Mouse (Mus musculus): Measurements from ENCODE around the gene Gm45140. TPM values are rescaled to one million over a fixed set of nuclear protein-coding genes. Genes with fewer than 3 reads are reported as not detected.

The Gm45140 gene
- polyA plus RNA-seq, 1 experiment from 2014 or later, result 1.4 TPM

DNA sequence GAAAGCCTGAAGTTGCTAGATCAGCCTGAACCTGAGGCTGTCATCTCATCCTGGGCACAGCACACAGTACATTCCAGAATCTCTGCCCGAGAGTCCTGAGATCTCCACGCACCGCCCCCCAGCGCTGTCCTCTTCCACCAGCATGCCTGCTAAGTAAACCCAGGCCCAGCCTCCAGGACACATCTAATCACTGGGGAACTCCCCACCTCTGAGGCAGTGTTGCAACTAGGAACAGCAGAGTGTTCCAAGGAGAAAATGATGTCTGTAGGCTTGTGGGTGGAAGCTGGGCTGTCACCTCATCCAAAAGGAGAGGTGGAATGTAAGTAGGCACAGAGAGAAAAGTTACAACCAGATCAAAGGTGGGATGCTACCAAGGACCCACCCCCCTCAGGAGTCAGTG lies 80.4 kb downstream of the Gm45140 start:
- WGBS, result 77% methylated on average over 4 of the region's 4 CpGs
- H3K4me2 ChIP-seq (ENCODE audit: low read length), result no peak overlapping the region
- no peak for ATAC-seq (ENCODE audit: insufficient number of reproducible peaks, insufficient read depth, low FRiP score, low read depth)

DNA sequence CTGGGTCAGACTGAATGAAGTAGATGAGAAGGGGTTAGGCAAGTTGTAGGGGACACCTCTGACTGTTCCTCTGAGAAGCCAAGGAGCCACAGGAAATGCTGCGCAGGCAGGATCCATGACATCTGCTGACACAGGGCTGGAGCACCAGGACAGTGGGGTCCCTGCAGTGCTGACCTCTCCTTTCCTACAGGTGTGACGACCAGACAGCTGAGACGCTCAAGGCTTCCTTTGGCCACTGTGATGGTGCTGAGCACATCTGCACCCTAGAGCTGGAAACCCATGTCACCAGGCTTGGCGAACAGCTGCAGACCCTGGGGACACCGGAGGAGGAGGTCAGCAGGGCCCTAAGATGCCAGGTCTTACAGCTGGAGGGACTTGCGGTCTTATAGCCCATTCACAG lies 84.0 kb downstream of the Gm45140 start:
- Histone ChIP-seq H3K4me3 (ENCODE audit: control insufficient read depth in 1 of 2, insufficient read depth in 1 of 2, low read depth in 1 of 2, low read length in 2 of 2) (no peak overlapping the region), H3K4me2 (ENCODE audit: low read length) (no peak overlapping the region), H3K9me3 (ENCODE audit: control insufficient read depth, low read length) (no peaks in the 10 kb centered on the region), H3K9ac (ENCODE audit: low read length) (no peak overlapping the region), H3K27me3 (ENCODE audit: control insufficient read depth, insufficient read depth, low read length) (no peaks in the 10 kb centered on the region), H3K36me3 (ENCODE audit: control insufficient read depth, insufficient read depth, low read length) (no peaks in the 10 kb centered on the region), H3K27ac (replicated peaks in 1 of 2; ENCODE audit: control insufficient read depth in 1 of 2, insufficient read depth in 1 of 2, low read depth in 2 of 2, low read length in 2 of 2) (no peak overlapping the region), H3K4me1 (ENCODE audit: control insufficient read depth in 2 of 2, insufficient read depth in 2 of 2, low read length in 2 of 2) (peaks cover 2 to 6% of the 10 kb centered on the region in 2 experiments; a peak in 1 of 4 replicates)
- WGBS, result 87% methylated on average over 6 of the region's 6 CpGs
- no peak for ATAC-seq (ENCODE audit: insufficient number of reproducible peaks, insufficient read depth, low FRiP score, low read depth)

More for the DNA sequence above, 80.4 kb downstream of the Gm45140 start:
- no peak overlapping the region for H3K27ac ChIP-seq (replicated peaks in 1 of 2; ENCODE audit: control insufficient read depth in 1 of 2, insufficient read depth in 1 of 2, low read depth in 2 of 2, low read length in 2 of 2)
- H3K4me1 ChIP-seq (ENCODE audit: control insufficient read depth in 2 of 2, insufficient read depth in 2 of 2, low read length in 2 of 2), result no peaks in the 10 kb centered on the region
- H3K9ac ChIP-seq (ENCODE audit: low read length), result no peak overlapping the region
- H3K36me3 ChIP-seq (ENCODE audit: control insufficient read depth, insufficient read depth, low read length), result no peaks in the 10 kb centered on the region
- no peaks in the 10 kb centered on the region for H3K9me3 ChIP-seq (ENCODE audit: control insufficient read depth, low read length)
- no peaks in the 10 kb centered on the region for H3K27me3 ChIP-seq (ENCODE audit: control insufficient read depth, insufficient read depth, low read length)
- no peak overlapping the region for H3K4me3 ChIP-seq (ENCODE audit: control insufficient read depth in 1 of 2, insufficient read depth in 1 of 2, low read depth in 1 of 2, low read length in 2 of 2)

DNA sequence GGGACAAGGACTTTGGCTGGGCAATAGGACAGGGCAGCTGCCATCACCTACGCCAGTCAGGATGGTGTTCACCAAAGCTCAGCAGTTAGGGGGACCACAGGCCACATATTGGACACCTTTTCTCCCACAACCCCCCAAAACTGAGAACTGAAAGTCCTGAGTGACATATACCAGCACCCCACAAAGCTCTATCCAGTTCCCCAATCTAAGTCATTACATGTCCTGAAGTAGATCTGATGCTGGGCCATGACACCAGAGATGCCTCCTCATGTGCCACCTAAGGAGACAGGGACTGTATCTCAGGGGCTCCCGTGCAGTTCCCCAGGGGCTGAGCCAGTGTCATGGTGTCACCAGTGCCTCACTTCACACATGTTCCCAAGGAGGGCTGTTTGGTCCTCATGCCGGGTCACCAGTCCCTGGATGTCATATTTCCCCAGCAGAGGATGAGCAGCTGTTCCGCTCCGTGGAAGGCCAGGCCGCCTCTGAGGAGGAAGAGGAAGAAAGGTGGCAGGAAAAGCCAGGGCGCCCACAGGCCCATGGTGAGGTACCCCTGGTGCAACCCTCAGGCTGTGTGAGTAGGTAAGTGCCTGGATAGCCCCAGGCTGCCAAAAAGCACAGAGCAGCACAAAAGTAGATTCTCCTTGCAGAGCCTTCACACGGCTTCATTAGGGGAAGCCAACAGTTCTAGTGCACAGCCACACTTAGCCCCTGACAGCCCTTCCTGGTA lies 85.2 kb downstream of the Gm45140 start:
- no peaks in the 10 kb centered on the region for H3K36me3 ChIP-seq (ENCODE audit: control insufficient read depth, insufficient read depth, low read length)
- no peak overlapping the region for H3K27ac ChIP-seq (replicated peaks in 1 of 2; ENCODE audit: control insufficient read depth in 1 of 2, insufficient read depth in 1 of 2, low read depth in 2 of 2, low read length in 2 of 2)
- ATAC-seq (ENCODE audit: insufficient number of reproducible peaks, insufficient read depth, low FRiP score, low read depth), result no peak
- H3K4me3 ChIP-seq (ENCODE audit: control insufficient read depth in 1 of 2, insufficient read depth in 1 of 2, low read depth in 1 of 2, low read length in 2 of 2), result no peak overlapping the region
- H3K4me1 ChIP-seq (ENCODE audit: control insufficient read depth in 2 of 2, insufficient read depth in 2 of 2, low read length in 2 of 2), result peaks cover 2 to 6% of the 10 kb centered on the region in 2 experiments; a peak in 1 of 4 replicates
- H3K9me3 ChIP-seq (ENCODE audit: control insufficient read depth, low read length), result no peaks in the 10 kb centered on the region
- WGBS, result 77% methylated on average over 8 of the region's 8 CpGs
- no peak overlapping the region for H3K9ac ChIP-seq (ENCODE audit: low read length)
- no peak overlapping the region for H3K4me2 ChIP-seq (ENCODE audit: low read length)
- no peaks in the 10 kb centered on the region for H3K27me3 ChIP-seq (ENCODE audit: control insufficient read depth, insufficient read depth, low read length)

DNA sequence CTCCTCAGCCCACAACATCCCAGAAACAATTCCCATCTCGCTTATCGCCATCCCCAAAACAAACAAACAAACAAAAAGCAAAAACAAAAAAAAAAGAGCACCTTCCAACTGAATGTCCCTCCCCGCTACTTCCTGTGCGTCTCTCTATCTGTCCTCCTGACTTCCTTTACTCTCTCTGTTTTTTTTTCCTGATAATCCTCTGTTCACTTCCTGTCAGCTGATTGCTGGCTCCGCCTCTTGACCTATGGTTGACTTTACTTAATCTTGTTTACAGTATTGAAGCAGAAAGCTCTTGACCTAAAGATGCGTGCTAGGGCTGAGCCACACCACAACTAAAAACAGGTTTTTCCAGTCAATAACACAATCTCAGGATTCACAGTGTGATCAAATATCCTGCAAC lies 87.1 kb downstream of the Gm45140 start:
- no peaks in the 10 kb centered on the region for H3K27me3 ChIP-seq (ENCODE audit: control insufficient read depth, insufficient read depth, low read length)
- 67% methylated on average over 6 of the region's 6 CpGs for WGBS
- H3K4me1 ChIP-seq (ENCODE audit: control insufficient read depth in 2 of 2, insufficient read depth in 2 of 2, low read length in 2 of 2), result peaks cover 2 to 6% of the 10 kb centered on the region in 2 experiments; a peak in 1 of 4 replicates
- H3K36me3 ChIP-seq (ENCODE audit: control insufficient read depth, insufficient read depth, low read length), result no peaks in the 10 kb centered on the region
- no peaks in the 10 kb centered on the region for H3K9me3 ChIP-seq (ENCODE audit: control insufficient read depth, low read length)
- H3K27ac ChIP-seq (replicated peaks in 1 of 2; ENCODE audit: control insufficient read depth in 1 of 2, insufficient read depth in 1 of 2, low read depth in 2 of 2, low read length in 2 of 2), result no peak overlapping the region
- H3K4me2 ChIP-seq (ENCODE audit: low read length), result no peak overlapping the region
- no peak overlapping the region for H3K4me3 ChIP-seq (ENCODE audit: control insufficient read depth in 1 of 2, insufficient read depth in 1 of 2, low read depth in 1 of 2, low read length in 2 of 2)
- ATAC-seq (ENCODE audit: insufficient number of reproducible peaks, insufficient read depth, low FRiP score, low read depth), result no peak
- H3K9ac ChIP-seq (ENCODE audit: low read length), result no peak overlapping the region

GRCm38 (mm10) chr6:87748078-87748477 lies 87.5 kb downstream of the Gm45140 start:
- H3K36me3 ChIP-seq (ENCODE audit: control insufficient read depth, insufficient read depth, low read length), result no peaks in the 10 kb centered on the region
- H3K4me3 ChIP-seq (ENCODE audit: control insufficient read depth in 1 of 2, insufficient read depth in 1 of 2, low read depth in 1 of 2, low read length in 2 of 2), result no peak overlapping the region
- H3K9ac ChIP-seq (ENCODE audit: low read length), result no peak overlapping the region
- 82% methylated on average over 2 of the region's 2 CpGs for WGBS
- peaks cover 2 to 6% of the 10 kb centered on the region in 2 experiments; a peak in 1 of 4 replicates for H3K4me1 ChIP-seq (ENCODE audit: control insufficient read depth in 2 of 2, insufficient read depth in 2 of 2, low read length in 2 of 2)
- ATAC-seq (ENCODE audit: insufficient number of reproducible peaks, insufficient read depth, low FRiP score, low read depth), result no peak
- H3K27ac ChIP-seq (replicated peaks in 1 of 2; ENCODE audit: control insufficient read depth in 1 of 2, insufficient read depth in 1 of 2, low read depth in 2 of 2, low read length in 2 of 2), result no peak overlapping the region
- no peak overlapping the region for H3K4me2 ChIP-seq (ENCODE audit: low read length)
- no peaks in the 10 kb centered on the region for H3K27me3 ChIP-seq (ENCODE audit: control insufficient read depth, insufficient read depth, low read length)
- no peaks in the 10 kb centered on the region for H3K9me3 ChIP-seq (ENCODE audit: control insufficient read depth, low read length)

DNA sequence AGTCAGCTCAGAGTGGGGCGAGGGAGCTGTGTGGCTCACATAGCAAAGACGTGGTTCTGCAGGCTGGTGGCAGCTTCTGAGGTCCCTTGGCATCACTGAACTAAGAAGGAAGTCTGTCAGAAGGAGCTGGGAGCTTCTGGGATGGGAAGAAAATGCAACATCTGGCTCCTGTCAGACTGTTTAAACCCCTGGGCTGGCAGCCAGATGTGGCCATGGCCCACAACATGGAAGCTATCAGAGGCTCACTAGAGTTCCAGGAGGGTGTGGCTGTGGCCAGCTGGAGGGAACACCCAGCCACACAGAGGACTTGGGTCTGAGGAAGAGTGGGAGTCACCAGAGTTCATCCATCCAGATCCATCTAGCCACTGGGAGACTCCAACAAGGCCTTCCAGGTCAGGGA lies 88.7 kb downstream of the Gm45140 start:
- 58% methylated on average over 2 of the region's 2 CpGs for WGBS
- no peak overlapping the region for H3K9ac ChIP-seq (ENCODE audit: low read length)

GRCm38 (mm10) chr6:87746059-87746458 lies 89.5 kb downstream of the Gm45140 start:
- no peaks in the 10 kb centered on the region for H3K9me3 ChIP-seq (ENCODE audit: control insufficient read depth, low read length)
- WGBS, result 53% methylated on average over 3 of the region's 3 CpGs
- no peak overlapping the region for H3K4me3 ChIP-seq (ENCODE audit: control insufficient read depth in 1 of 2, insufficient read depth in 1 of 2, low read depth in 1 of 2, low read length in 2 of 2)
- no peak overlapping the region for H3K27ac ChIP-seq (replicated peaks in 1 of 2; ENCODE audit: control insufficient read depth in 1 of 2, insufficient read depth in 1 of 2, low read depth in 2 of 2, low read length in 2 of 2)
- H3K4me1 ChIP-seq (ENCODE audit: control insufficient read depth in 2 of 2, insufficient read depth in 2 of 2, low read length in 2 of 2), result peaks cover 2 to 6% of the 10 kb centered on the region in 2 experiments; a peak in 1 of 4 replicates
- no peaks in the 10 kb centered on the region for H3K27me3 ChIP-seq (ENCODE audit: control insufficient read depth, insufficient read depth, low read length)
- ATAC-seq (ENCODE audit: insufficient number of reproducible peaks, insufficient read depth, low FRiP score, low read depth), result no peak
- H3K4me2 ChIP-seq (ENCODE audit: low read length), result no peak overlapping the region
- H3K36me3 ChIP-seq (ENCODE audit: control insufficient read depth, insufficient read depth, low read length), result no peaks in the 10 kb centered on the region
- no peak overlapping the region for H3K9ac ChIP-seq (ENCODE audit: low read length)

More for the DNA sequence above, 88.7 kb downstream of the Gm45140 start:
- no peak overlapping the region for H3K4me2 ChIP-seq (ENCODE audit: low read length)
- no peaks in the 10 kb centered on the region for H3K36me3 ChIP-seq (ENCODE audit: control insufficient read depth, insufficient read depth, low read length)
- ATAC-seq (ENCODE audit: insufficient number of reproducible peaks, insufficient read depth, low FRiP score, low read depth), result no peak
- H3K4me1 ChIP-seq (ENCODE audit: control insufficient read depth in 2 of 2, insufficient read depth in 2 of 2, low read length in 2 of 2), result peaks cover 2 to 6% of the 10 kb centered on the region in 2 experiments; a peak in 1 of 4 replicates
- H3K27ac ChIP-seq (replicated peaks in 1 of 2; ENCODE audit: control insufficient read depth in 1 of 2, insufficient read depth in 1 of 2, low read depth in 2 of 2, low read length in 2 of 2), result no peak overlapping the region
- H3K27me3 ChIP-seq (ENCODE audit: control insufficient read depth, insufficient read depth, low read length), result no peaks in the 10 kb centered on the region
- H3K4me3 ChIP-seq (ENCODE audit: control insufficient read depth in 1 of 2, insufficient read depth in 1 of 2, low read depth in 1 of 2, low read length in 2 of 2), result no peak overlapping the region
- no peaks in the 10 kb centered on the region for H3K9me3 ChIP-seq (ENCODE audit: control insufficient read depth, low read length)

- H3K9me3 ChIP-seq (ENCODE audit: control insufficient read depth, low read length), result no peaks in the 10 kb centered on the region
- H3K9ac ChIP-seq (ENCODE audit: low read length), result no peak overlapping the region
- H3K36me3 ChIP-seq (ENCODE audit: control insufficient read depth, insufficient read depth, low read length), result no peaks in the 10 kb centered on the region
- peaks cover 3 to 9% of the 10 kb centered on the region in 2 experiments; a peak in 2 of 4 replicates for H3K4me1 ChIP-seq (ENCODE audit: control insufficient read depth in 2 of 2, insufficient read depth in 2 of 2, low read length in 2 of 2)
- no peak for ATAC-seq (ENCODE audit: insufficient number of reproducible peaks, insufficient read depth, low FRiP score, low read depth)
- H3K4me2 ChIP-seq (ENCODE audit: low read length), result no peak overlapping the region
- H3K27ac ChIP-seq (replicated peaks in 1 of 2; ENCODE audit: control insufficient read depth in 1 of 2, insufficient read depth in 1 of 2, low read depth in 2 of 2, low read length in 2 of 2), result no peak overlapping the region
- no peak overlapping the region for H3K4me3 ChIP-seq (ENCODE audit: control insufficient read depth in 1 of 2, insufficient read depth in 1 of 2, low read depth in 1 of 2, low read length in 2 of 2)
- no peaks in the 10 kb centered on the region for H3K27me3 ChIP-seq (ENCODE audit: control insufficient read depth, insufficient read depth, low read length)
- WGBS, result 39% methylated on average over 1 of the region's 1 CpGs
Observed at GRCm38 (mm10) chr6:87745301-87745700, 90.3 kb downstream of the Gm45140 start.

Data from heart, embryonic 14.5 days (tissue).